In genomic region chr12:33063250-33063649, GRCm38 (mm10) we compare ENCODE assay signal across 23 mouse cellular contexts. TPM values are rescaled to one million over a fixed set of nuclear protein-coding genes. Genes with fewer than 3 reads are reported as not detected.
"Had no signal": no experiment of that assay in that cellular context is flagged by ENCODE, and none has a peak within 500 bp of the region (broad histone marks: within the 10 kb centered on the region; RNA-seq: fewer than 3 reads in every experiment).

No protein-coding gene starts in this region.

- H3K4me2 ChIP-seq: kidney, embryonic 15.5 days; limb, embryonic 13.5 days; liver, embryonic 12.5 days; liver, embryonic 15.5 days; lung, embryonic 15.5 days had no signal

- H3K4me3 ChIP-seq: kidney, embryonic 15.5 days; left cerebral cortex, adult 2 months; limb, embryonic 10.5 days; limb, embryonic 13.5 days; liver, embryonic 12.5 days; liver, embryonic 15.5 days; lung, embryonic 15.5 days had no signal

- H3K9ac ChIP-seq: kidney, embryonic 15.5 days; limb, embryonic 13.5 days; liver, embryonic 12.5 days; liver, embryonic 15.5 days; lung, embryonic 15.5 days had no signal

- H3K4me1 ChIP-seq: liver, embryonic 15.5 days; lung, embryonic 15.5 days had no signal

- H3K9me3 ChIP-seq: kidney, embryonic 15.5 days; limb, embryonic 10.5 days; limb, embryonic 13.5 days; liver, embryonic 12.5 days; liver, embryonic 15.5 days; lung, embryonic 15.5 days had no signal

- H3K36me3 ChIP-seq: kidney, embryonic 15.5 days; limb, embryonic 10.5 days; limb, embryonic 13.5 days; liver, embryonic 12.5 days; liver, embryonic 15.5 days; lung, embryonic 15.5 days had no signal

- ATAC-seq: liver, embryonic 12.5 days had no signal

- DNase-seq: kidney, adult 8-10 months; kidney, postnatal 10 days; kidney, postnatal 36 days; layer of hippocampus, postnatal 36 days; liver; lung, adult 18-20 months; lung, postnatal 10 days; lung, postnatal 36 days; midbrain, embryonic 14.5 days; right cerebral cortex, adult 18-20 months; right cerebral cortex, postnatal 14 days; right cerebral cortex, postnatal 4 days; thymus, adult 2 months; thymus, postnatal 14 days; thymus, postnatal 4 days had no signal

- H3K27me3 ChIP-seq: limb, embryonic 13.5 days; liver, embryonic 12.5 days; liver, embryonic 15.5 days; lung, embryonic 15.5 days had no signal

- H3K27ac ChIP-seq: kidney, embryonic 15.5 days; left cerebral cortex, adult 2 months; limb, embryonic 10.5 days; limb, embryonic 13.5 days; liver, embryonic 12.5 days; liver, embryonic 15.5 days; lung, embryonic 15.5 days; stomach, postnatal 0 days had no signal

RNA-seq across cellular contexts. Expression of gene Cdhr3, which starts 29.4 kb away (rescaled TPM):
- polyA plus RNA-seq: limb, embryonic 10.5 days; liver, embryonic 12.5 days had no signal
